Mouse (Mus musculus) neural tube, embryonic 12.5 days (tissue): ENCODE measurements around the gene Olfr1497. TPM values are rescaled to one million over a fixed set of nuclear protein-coding genes. Genes with fewer than 3 reads are reported as not detected.
"Not testable (repeated sequence)": the region's sequence is repeated elsewhere in the genome, so short reads cannot be mapped to it uniquely, and the experiment has no call there.

Source experiments
- ATAC-seq: fragments of 200-750 bp; cut with Nextera tagmentation; 2 replicates; pipeline ENCODE4 v1.8.0; 2017; ENCODE audit warnings: low read depth, mild to moderate bottlenecking, moderate TSS enrichment, moderate library complexity; ENCODE audit not compliant: low FRiP score
- H3K27ac ChIP-seq: fragments of 300-500 bp; sonication (generic); 2 replicates; pipeline ENCODE4 v1.5.1; 2016
- H3K27me3 ChIP-seq: fragments of 300-500 bp; sonication (generic); replicated peaks from 2 replicates; pipeline ENCODE4 v1.6.1; 2016; ENCODE audit warnings: mild to moderate bottlenecking
- H3K36me3 ChIP-seq: fragments of 300-500 bp; sonication (generic); 2 replicates; pipeline ENCODE4 v1.6.1; 2016; ENCODE audit warnings: mild to moderate bottlenecking
- H3K4me1 ChIP-seq: fragments of 300-500 bp; sonication (generic); 2 replicates; pipeline ENCODE4 v1.6.1; 2016
- H3K4me2 ChIP-seq: fragments of 300-500 bp; sonication (generic); replicated peaks from 2 replicates; pipeline ENCODE4 v1.6.1; 2016; ENCODE audit warnings: mild to moderate bottlenecking
- H3K4me3 ChIP-seq: fragments of 300-500 bp; sonication (generic); 2 replicates; pipeline ENCODE4 v1.5.1; 2016
- H3K9ac ChIP-seq: fragments of 300-500 bp; sonication (generic); 2 replicates; pipeline ENCODE4 v1.6.1; 2016; ENCODE audit warnings: mild to moderate bottlenecking
- H3K9me3 ChIP-seq: fragments of 300-500 bp; sonication (generic); 2 replicates; pipeline ENCODE4 v1.6.1; 2016; ENCODE audit warnings: mild to moderate bottlenecking
- WGBS: fragments of 180-500 bp; shearing (Covaris S2); methylation state at CpG from one replicate; pipeline ENCODE4 v1.1.7; 2016; 5-methylcytosine and 5-hydroxymethylcytosine counted together
- polyA plus RNA-seq: library from polyadenylated mRNA; unstranded; fragments of >200 nt; fragmentation: Nextera tagmentation; extraction: Ambion mirVana; gene quantifications from 2 replicates; pipeline ENCODE4 v1.2.1, GENCODE M21; 2016

The Olfr1497 gene
- not detected in 2 replicates for polyA plus RNA-seq

GRCm38 (mm10) chr19:13798102-13798501 lies at the start of gene Olfr1497:
Olfr1497 (minus strand) TSS chr19:13798202.
- no peak for ATAC-seq

GRCm38 (mm10) chr19:13830388-13830787 lies 32.4 kb upstream of the Olfr1497 start, which contains the start of gene Olfr1500:
Olfr1500 (minus strand) TSS chr19:13830488.
- no peak within 1 kb of the TSS for H3K9ac ChIP-seq
- no peak within 1 kb of the TSS for H3K4me3 ChIP-seq
- H3K9me3 ChIP-seq = no peaks in the 10 kb centered on the region
- no peak within 1 kb of the TSS for H3K27ac ChIP-seq
- no peaks in the 10 kb centered on the region for H3K36me3 ChIP-seq
- no peak for ATAC-seq
- H3K4me1 ChIP-seq = no peaks in the 10 kb centered on the region
- no peak within 1 kb of the TSS for H3K4me2 ChIP-seq
- H3K27me3 ChIP-seq = no peaks in the 10 kb centered on the region

More at GRCm38 (mm10) chr19:13798102-13798501, at the start of gene Olfr1497:
- Histone ChIP-seq H3K4me1 (no peaks in the 10 kb centered on the region), H3K9ac (no peak within 1 kb of the TSS), H3K4me2 (no peak within 1 kb of the TSS), H3K27me3 (no peaks in the 10 kb centered on the region), H3K27ac (no peak within 1 kb of the TSS), H3K4me3 (no peak within 1 kb of the TSS), H3K9me3 (no peaks in the 10 kb centered on the region), H3K36me3 (no peaks in the 10 kb centered on the region)

- no peak overlapping the region for H3K4me3 ChIP-seq
- H3K27me3 ChIP-seq = no peaks in the 10 kb centered on the region
- H3K4me1 ChIP-seq = no peaks in the 10 kb centered on the region
- no peak for ATAC-seq
- H3K4me2 ChIP-seq = no peak overlapping the region
- no peak overlapping the region for H3K27ac ChIP-seq
- 78% methylated on average over 3 of the region's 3 CpGs for WGBS
- no peaks in the 10 kb centered on the region for H3K36me3 ChIP-seq
- H3K9me3 ChIP-seq = no peaks in the 10 kb centered on the region
- H3K9ac ChIP-seq = no peak overlapping the region
These were observed 30.4 kb upstream of the Olfr1497 start for GRCm38 (mm10) chr19:13828447-13828846.

GRCm38 (mm10) chr19:13820847-13821246 lies 22.8 kb upstream of the Olfr1497 start:
- Histone ChIP-seq H3K9ac (no peak overlapping the region), H3K4me2 (no peak overlapping the region), H3K4me3 (no peak overlapping the region), H3K9me3 (no peaks in the 10 kb centered on the region), H3K36me3 (no peaks in the 10 kb centered on the region), H3K27ac (no peak overlapping the region), H3K27me3 (no peaks in the 10 kb centered on the region), H3K4me1 (no peaks in the 10 kb centered on the region)
- ATAC-seq = no peak
- 78% methylated on average over 5 of the region's 5 CpGs for WGBS

GRCm38 (mm10) chr19:13819347-13819746 lies 21.3 kb upstream of the Olfr1497 start, which contains the start of gene Olfr1499:
Olfr1499 (minus strand) TSS chr19:13819447.
- no peak for ATAC-seq
- Histone ChIP-seq H3K4me3 (no peak within 1 kb of the TSS), H3K4me2 (no peak within 1 kb of the TSS), H3K36me3 (no peaks in the 10 kb centered on the region), H3K9ac (no peak within 1 kb of the TSS), H3K4me1 (no peaks in the 10 kb centered on the region), H3K27ac (no peak within 1 kb of the TSS), H3K27me3 (no peaks in the 10 kb centered on the region), H3K9me3 (no peaks in the 10 kb centered on the region)

- H3K27ac ChIP-seq = no peak overlapping the region
- 39% methylated on average over 5 of the region's 5 CpGs for WGBS
- no peak for ATAC-seq
- H3K27me3 ChIP-seq = no peaks in the 10 kb centered on the region
- H3K9ac ChIP-seq = no peak overlapping the region
- H3K36me3 ChIP-seq = no peaks in the 10 kb centered on the region
- H3K9me3 ChIP-seq = no peaks in the 10 kb centered on the region
- H3K4me1 ChIP-seq = no peaks in the 10 kb centered on the region
- no peak overlapping the region for H3K4me3 ChIP-seq
- no peak overlapping the region for H3K4me2 ChIP-seq
These were observed 20.8 kb upstream of the Olfr1497 start for GRCm38 (mm10) chr19:13818827-13819226.

GRCm38 (mm10) chr19:13812823-13813222 lies 14.8 kb upstream of the Olfr1497 start:
- Histone ChIP-seq H3K27me3 (no peaks in the 10 kb centered on the region), H3K4me1 (no peaks in the 10 kb centered on the region), H3K4me3 (no peak overlapping the region), H3K4me2 (no peak overlapping the region), H3K9me3 (no peaks in the 10 kb centered on the region), H3K27ac (no peak overlapping the region), H3K9ac (no peak overlapping the region), H3K36me3 (no peaks in the 10 kb centered on the region)
- 62% methylated on average over 2 of the region's 2 CpGs for WGBS
- no peak for ATAC-seq

- H3K4me2 ChIP-seq, H3K9me3 ChIP-seq, H3K4me1 ChIP-seq, ATAC-seq, H3K27me3 ChIP-seq, H3K9ac ChIP-seq, H3K27ac ChIP-seq, H3K4me3 ChIP-seq, H3K36me3 ChIP-seq: not testable (repeated sequence)
- WGBS = 79% methylated on average over 1 of the region's 1 CpGs
These were observed 7.5 kb upstream of the Olfr1497 start for GRCm38 (mm10) chr19:13805486-13805885.

GRCm38 (mm10) chr19:13777578-13777977 lies 20.4 kb downstream of the Olfr1497 start, which contains the start of gene Olfr1496:
Olfr1496 (plus strand) TSS chr19:13777878.
- no peaks in the 10 kb centered on the region for H3K36me3 ChIP-seq
- ATAC-seq = no peak
- no peak within 1 kb of the TSS for H3K27ac ChIP-seq
- 84% methylated on average over 1 of the region's 1 CpGs for WGBS
- no peak within 1 kb of the TSS for H3K9ac ChIP-seq
- no peak within 1 kb of the TSS for H3K4me3 ChIP-seq
- no peaks in the 10 kb centered on the region for H3K4me1 ChIP-seq
- no peaks in the 10 kb centered on the region for H3K27me3 ChIP-seq
- no peaks in the 10 kb centered on the region for H3K9me3 ChIP-seq
- no peak within 1 kb of the TSS for H3K4me2 ChIP-seq

GRCm38 (mm10) chr19:13768565-13769276 lies 29.3 kb downstream of the Olfr1497 start:
- Histone ChIP-seq H3K9ac (no peak overlapping the region), H3K27me3 (no peaks in the 10 kb centered on the region), H3K27ac (no peak overlapping the region), H3K36me3 (no peaks in the 10 kb centered on the region), H3K4me1 (no peaks in the 10 kb centered on the region), H3K4me3 (no peak overlapping the region), H3K9me3 (no peaks in the 10 kb centered on the region), H3K4me2 (no peak overlapping the region)
- no peak for ATAC-seq
- 89% methylated on average over 9 of the region's 9 CpGs for WGBS

- WGBS = 81% methylated on average over 3 of the region's 3 CpGs
- no peaks in the 10 kb centered on the region for H3K4me1 ChIP-seq
These were observed 33.7 kb downstream of the Olfr1497 start, which contains the start of gene Olfr1495 for GRCm38 (mm10) chr19:13764306-13764705. Olfr1495 (plus strand) TSS chr19:13764606.

GRCm38 (mm10) chr19:13749366-13749765 lies 48.6 kb downstream of the Olfr1497 start:
- no peak for ATAC-seq
- H3K9ac ChIP-seq = no peak overlapping the region
- WGBS = 90% methylated on average over 1 of the region's 1 CpGs

More at GRCm38 (mm10) chr19:13764306-13764705, 33.7 kb downstream of the Olfr1497 start, which contains the start of gene Olfr1495:
- no peak within 1 kb of the TSS for H3K4me3 ChIP-seq
- H3K4me2 ChIP-seq = no peak within 1 kb of the TSS
- H3K9ac ChIP-seq = no peak within 1 kb of the TSS
- no peaks in the 10 kb centered on the region for H3K9me3 ChIP-seq
- H3K27me3 ChIP-seq = no peaks in the 10 kb centered on the region
- no peaks in the 10 kb centered on the region for H3K36me3 ChIP-seq
- ATAC-seq = no peak
- H3K27ac ChIP-seq = no peak within 1 kb of the TSS

More at GRCm38 (mm10) chr19:13749366-13749765, 48.6 kb downstream of the Olfr1497 start:
- no peaks in the 10 kb centered on the region for H3K27me3 ChIP-seq
- no peak overlapping the region for H3K4me2 ChIP-seq
- no peaks in the 10 kb centered on the region for H3K36me3 ChIP-seq
- no peaks in the 10 kb centered on the region for H3K9me3 ChIP-seq
- no peak overlapping the region for H3K4me3 ChIP-seq
- no peak overlapping the region for H3K27ac ChIP-seq
- H3K4me1 ChIP-seq = no peaks in the 10 kb centered on the region
